Mouse (Mus musculus) left cerebral cortex, adult 2 months (tissue): ENCODE measurements around the gene Yy1. TPM values are rescaled to one million over a fixed set of nuclear protein-coding genes. Genes with fewer than 3 reads are reported as not detected.
A peak's percentile ranks its signal among the peaks of the same experiment; 100 is the strongest.

ENCODE experiments used
- DNase-seq, 2 experiments: peaks; one replicate each; pipeline ENCODE4 v3.0.0; 2021 to 2022; ENCODE audit warnings: low spot score in 2 of 2, mixed read lengths in 1 of 2; ENCODE audit errors: extremely low spot score in 1 of 2
- H3K27ac ChIP-seq: fragments of 200-600 bp; 2 replicates; pipeline ENCODE4 v1.8.1; 2022
- H3K4me3 ChIP-seq: fragments of 200-600 bp; 2 replicates; pipeline ENCODE4 v1.8.1; 2022
- CTCF ChIP-seq: fragments of 200-600 bp; IDR thresholded peaks from 2 replicates; pipeline ENCODE4 v1.8.1; 2022; ENCODE audit warnings: antibody characterized with exemption, mild to moderate bottlenecking, moderate library complexity
- intact Hi-C: fragments of 180-260 bp; cut with DNase I; formaldehyde crosslinking; loops from one replicate; pipeline ENCODE4 v1.15.1; 2025
- total RNA-seq, 2 experiments: library from RNA; stranded (reverse); gene quantifications; 2 replicates each; pipeline ENCODE4 v1.2.3; 2021

Gene Yy1
- total RNA-seq, 2 experiments from 2014 or later, result 51.1 to 51.9 TPM

DNA sequence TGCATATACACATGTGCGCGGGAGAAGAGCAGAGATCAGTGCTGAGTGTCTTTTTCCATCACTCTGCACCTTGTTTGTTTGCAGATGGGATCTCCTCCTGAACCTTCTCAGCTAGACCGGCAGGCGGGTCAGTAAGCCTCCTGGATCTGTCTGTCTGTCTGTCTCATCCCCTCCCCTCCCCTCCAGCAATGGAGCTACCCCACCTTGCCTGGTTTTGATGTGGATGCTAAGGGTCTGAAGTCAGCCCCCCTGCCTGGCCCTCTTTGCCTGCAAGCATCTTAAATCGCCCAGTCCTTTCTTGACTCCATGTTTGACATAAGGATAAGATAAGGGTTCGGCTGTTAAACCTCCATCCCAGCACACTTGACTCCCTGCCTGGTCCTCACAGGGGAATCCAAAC, 32.8 kb upstream of the Yy1 start:
- Histone ChIP-seq H3K27ac (no peak overlapping the region), H3K4me3 (no peak overlapping the region)
- intact Hi-C loops, result no loop called here
- no peak for DNase-seq
- TF ChIP-seq CTCF, result no peak

DNA sequence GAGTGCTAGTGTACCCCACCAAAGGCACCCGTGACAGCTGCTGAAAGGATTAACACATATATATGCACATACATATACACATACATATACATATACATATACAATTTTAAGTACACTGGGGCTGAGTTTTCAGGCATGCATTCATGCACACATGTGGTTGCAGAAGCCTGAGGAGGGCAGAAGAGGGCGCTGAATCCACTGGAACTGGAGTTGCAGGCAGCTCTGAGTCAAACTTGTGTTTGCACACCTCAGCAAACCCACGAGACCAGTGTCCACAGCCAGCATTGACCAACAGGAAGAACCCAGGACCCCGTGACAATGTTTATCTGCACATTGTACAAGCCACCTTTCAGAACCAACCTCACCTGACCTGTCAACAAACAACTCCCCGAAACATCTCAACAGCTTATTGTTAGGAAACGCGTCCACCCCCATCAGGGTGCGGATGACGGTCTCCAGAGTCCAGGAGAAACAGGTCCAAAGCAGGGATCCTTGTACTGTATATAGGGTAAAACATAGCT, 32.2 kb upstream of the Yy1 start:
- Histone ChIP-seq H3K27ac (no peak overlapping the region), H3K4me3 (no peak overlapping the region)
- TF ChIP-seq CTCF, result peak; percentile 23
- intact Hi-C loops, result no loop called here
- DNase-seq, result no peak

DNA sequence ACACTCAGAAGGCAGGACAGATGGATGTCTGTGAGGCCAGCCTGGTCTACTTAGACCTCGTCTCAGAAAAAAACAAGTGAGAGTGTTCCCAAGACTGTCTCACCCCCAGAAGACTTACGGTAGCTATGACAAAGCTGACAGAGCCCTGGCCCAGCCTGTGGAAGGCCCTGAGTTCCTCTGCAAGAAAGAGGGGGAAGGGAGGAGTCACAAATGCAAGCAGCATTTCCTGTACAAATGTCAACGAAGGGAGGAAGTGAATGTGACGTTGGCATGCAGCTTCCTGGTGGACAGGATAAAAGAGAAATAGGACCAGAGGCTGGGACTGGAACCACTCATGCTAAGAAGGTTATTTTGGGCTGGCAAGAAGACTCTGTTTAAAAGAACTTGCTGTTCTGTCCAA, 31.6 kb upstream of the Yy1 start:
- TF ChIP-seq CTCF, result no peak
- H3K4me3 ChIP-seq, result no peak overlapping the region
- no peak overlapping the region for H3K27ac ChIP-seq
- no peak for DNase-seq
- intact Hi-C loops, result no loop called here

DNA sequence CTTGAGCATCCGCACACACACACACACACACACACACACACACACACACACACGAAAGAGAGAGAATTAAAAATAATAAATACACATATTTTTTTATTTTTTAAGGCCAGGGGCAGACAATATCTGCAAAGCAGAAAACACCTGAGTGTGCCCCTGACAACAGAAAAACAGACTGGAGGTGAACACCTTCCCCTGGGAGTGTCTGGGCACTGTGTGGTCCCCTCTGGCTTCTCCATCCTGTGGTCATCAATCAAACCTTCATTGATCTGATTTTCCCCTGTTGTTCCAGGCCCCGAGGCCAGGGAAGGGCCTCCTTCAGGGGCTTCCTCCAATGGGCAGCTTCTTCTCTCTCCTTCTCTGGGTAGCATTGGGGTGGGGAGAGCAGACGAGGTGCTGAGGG, 31.1 kb upstream of the Yy1 start:
- no peak for TF ChIP-seq CTCF
- no peak overlapping the region for H3K4me3 ChIP-seq
- intact Hi-C loops, result no loop called here
- DNase-seq, result no peak
- H3K27ac ChIP-seq, result no peak overlapping the region

DNA sequence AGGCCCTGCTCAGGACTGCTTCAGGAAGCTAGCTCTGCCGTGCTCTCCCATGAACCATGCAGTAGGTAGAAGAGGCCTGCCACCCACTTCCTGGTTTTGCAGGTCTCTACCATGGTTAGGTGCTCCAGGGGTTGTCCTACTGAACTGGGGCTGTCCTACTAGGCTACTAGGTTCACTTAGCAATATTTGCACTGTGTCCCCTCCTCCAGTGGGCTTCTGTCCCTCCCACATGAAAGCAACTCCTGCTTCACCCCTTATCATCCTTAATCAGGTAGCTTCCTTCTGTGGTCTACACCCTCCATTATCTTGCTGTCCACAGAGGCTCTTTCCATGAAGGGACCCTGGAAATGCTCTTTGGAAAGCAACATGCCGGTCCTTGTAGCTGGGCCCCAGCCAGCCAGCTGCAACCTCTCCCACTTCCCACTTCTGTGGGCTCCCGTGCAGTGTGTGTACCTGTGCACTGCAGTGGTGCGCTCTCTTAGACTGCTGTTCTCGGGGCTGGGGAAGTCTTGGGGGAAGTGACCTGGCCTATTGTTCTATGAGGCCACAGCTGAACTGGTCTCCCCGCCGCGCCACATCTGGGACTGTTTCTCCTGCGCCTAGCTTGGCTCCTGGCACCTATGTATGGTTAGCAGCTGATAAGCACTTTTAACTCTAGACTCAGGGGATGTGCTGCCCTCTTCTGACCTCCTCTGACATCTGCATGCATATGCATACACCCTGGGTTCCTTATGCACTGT, 29.5 kb upstream of the Yy1 start:
- intact Hi-C loops, result no loop called here
- peak; percentile 31 for TF ChIP-seq CTCF

DNA sequence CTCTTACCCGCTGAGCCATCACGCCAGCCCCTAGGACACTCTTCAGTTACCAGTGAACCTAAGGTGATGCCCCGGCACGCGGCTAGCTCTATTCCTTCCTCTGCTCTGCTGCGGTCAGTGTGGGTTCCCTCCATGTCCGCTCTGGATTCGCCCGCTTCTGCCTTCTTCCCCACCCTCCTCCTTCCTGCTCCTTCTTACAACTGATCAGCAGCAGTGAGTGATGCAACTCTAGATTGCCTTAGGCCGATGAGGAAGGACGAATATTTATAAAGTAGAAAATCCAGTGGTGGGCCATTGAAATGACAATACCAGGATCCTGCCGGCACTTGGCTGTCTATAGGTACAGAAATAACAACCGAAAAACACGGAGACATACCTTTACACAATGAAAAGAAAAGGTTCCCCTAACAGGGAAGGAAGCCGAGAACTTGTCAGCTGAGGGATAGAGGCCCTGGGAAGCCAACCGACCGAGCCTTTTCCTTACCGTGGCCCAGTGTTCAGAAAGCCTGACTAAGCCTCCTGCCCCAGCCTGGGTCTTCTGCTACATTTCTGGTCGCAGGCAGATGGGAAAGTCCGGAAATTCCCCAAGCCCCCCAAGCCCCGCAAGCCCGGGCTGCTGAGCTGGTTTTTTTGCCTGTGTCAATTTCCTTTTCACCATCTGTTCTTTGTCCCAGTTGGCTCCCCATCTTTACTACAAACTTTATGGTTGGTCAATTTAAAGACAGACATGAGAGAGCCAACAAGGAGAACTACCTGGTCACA, 27.7 kb upstream of the Yy1 start:
- H3K4me3 ChIP-seq, result peak overlapping the region; percentile 33
- peak overlapping the region; percentile 72; the same call in 1 of the 2 replicates for H3K27ac ChIP-seq
- TF ChIP-seq CTCF, result no peak
- DNase-seq, result no peak
- intact Hi-C loops, result no loop called here

More for the DNA sequence above, 29.5 kb upstream of the Yy1 start:
- no peak overlapping the region for H3K4me3 ChIP-seq
- H3K27ac ChIP-seq, result no peak overlapping the region
- DNase-seq, result no peak

DNA sequence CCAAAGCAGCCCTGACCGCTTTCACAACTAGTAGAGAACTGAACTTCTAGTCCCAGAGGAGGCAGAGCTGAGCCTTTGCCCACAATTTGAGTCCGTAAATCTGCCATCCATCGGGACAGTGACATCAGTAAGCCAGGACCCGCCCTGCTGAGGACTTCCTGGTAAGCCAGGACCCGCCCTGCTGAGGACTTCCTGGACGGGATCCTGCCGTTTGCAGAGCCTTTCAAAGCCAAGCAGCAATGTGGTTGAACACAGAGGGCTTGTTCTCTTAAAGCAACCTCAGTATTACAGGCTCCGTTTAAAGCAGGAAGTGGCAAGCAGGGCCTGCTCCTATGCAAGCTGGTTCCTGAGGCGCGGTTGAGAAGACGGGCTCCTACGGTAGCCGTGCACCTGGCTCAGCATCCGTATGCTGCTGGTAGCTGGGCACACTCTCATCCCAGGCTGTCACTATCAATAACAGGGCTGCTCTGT, 27.0 kb upstream of the Yy1 start:
- intact Hi-C loops, result no loop called here
- peak overlapping the region; percentile 33 for H3K4me3 ChIP-seq
- no peak for TF ChIP-seq CTCF
- H3K27ac ChIP-seq, result peak overlapping the region; percentile 72
- no peak for DNase-seq

DNA sequence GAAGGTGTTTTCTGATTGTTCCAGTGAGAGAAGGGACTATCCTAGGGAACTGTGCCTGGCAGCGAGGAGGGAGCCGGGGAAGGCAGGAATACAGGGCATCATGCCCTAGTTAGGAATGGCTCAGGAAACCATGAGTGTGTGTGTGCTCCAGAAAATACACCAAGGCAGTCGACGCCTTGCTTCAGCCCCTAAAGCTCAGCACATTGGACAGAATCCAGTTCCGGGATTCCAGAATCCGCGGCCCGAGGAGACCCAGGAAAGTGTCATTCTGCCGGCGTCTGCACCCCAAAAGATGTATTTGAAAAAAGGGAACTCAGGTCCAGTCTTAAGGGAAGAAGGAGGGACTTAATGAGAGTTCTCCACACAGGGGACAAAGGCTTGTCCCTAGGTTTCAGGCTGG, 26.5 kb upstream of the Yy1 start:
- peak overlapping the region; percentile 33 for H3K4me3 ChIP-seq
- no peak for TF ChIP-seq CTCF
- intact Hi-C loops, result no loop called here
- no peak for DNase-seq
- no peak overlapping the region; the same call in 1 of the 2 replicates for H3K27ac ChIP-seq

DNA sequence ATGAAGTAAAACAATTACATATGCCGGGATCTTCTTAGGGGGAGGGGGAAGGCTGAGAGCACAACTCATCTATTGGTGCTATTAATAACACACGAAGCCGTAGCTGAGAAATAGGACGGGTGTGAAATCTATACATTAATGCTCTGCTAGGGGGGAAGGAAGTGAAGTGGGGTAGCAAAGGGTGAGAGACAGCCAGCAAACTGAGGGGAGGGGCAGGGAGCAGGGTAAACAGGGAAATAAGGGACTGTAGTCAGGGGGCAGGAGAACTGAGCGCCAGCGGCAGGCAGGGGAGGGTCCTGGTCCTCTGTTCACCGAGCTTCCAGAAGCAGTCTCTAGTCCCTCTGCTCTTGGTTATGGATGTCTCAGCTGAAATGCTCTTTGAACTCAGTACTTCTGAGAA, 25.9 kb upstream of the Yy1 start:
- intact Hi-C loops, result no loop called here
- H3K27ac ChIP-seq, result no peak overlapping the region

DNA sequence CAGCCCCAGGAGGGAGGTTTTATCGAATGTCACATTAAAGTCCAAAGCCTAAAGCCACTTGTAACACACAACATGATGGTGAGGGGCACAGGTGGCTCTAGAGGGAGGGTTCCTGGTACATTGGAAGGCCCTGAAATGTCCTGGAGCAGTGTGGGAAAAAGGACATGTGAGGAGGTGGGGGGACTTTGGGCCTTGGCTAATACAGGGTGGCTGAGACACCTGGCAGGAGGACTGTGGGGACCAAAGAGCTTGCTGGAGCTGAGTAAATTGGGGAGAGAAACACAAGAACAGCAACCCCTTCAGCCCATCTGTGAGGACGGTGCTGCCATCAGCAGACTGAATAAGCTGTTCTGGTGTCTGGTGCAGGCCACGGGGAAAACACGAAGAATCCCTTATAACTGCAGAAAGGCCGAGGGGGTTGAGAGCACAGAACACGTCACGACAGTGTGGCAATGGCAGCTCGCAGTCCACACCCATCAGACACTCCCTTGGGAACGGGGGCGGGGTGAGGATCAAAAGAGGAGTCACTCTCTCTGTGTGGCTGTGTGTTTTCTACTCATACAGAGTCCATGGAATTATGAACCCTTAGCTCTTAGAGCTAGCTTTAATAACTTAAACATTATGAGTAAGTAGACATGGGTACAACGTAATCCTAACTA, 24.4 kb upstream of the Yy1 start:
- intact Hi-C loops, result no loop called here
- H3K4me3 ChIP-seq, result no peak overlapping the region
- H3K27ac ChIP-seq, result no peak overlapping the region
- no peak for TF ChIP-seq CTCF
- DNase-seq, result no peak

More for the DNA sequence above, 25.9 kb upstream of the Yy1 start:
- no peak overlapping the region for H3K4me3 ChIP-seq
- no peak for DNase-seq
- no peak for TF ChIP-seq CTCF

DNA sequence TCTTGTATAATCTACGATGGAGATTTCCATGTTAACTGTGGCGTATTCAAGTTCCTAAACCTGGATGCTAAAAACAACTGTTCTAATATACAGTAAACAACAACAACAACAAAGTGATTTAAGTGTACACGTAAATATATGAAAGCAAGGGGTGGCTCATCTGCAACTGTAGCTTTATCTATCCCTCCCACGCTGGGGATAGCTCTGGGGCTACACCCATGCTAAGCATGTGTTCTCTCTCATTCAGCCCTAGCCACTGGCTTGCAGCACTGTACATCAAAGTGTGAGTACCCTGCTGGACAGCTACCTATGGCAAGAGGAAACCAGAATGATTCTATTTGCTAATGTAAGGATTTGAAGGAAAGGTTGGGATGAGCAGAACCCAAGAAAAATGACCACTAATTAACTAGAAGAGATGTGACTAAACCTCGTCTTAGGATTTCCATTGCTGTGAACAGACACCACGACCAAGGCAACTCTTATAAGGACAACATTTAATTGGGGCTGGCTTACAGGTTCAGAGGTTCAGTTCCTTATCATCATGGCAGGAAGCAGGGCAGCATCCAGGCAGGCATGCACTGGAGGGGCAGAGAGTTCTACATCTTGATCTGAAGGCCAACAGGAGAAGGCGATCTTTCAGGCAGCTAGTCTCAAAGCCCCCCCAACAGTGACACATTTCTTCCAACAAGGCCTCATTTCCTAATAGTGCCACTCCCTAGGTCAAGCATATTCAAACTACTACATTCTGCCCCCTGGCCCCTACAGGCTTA, 12.5 kb upstream of the Yy1 start:
- no peak for TF ChIP-seq CTCF
- DNase-seq, result no peak
- intact Hi-C loops, result no loop called here
- H3K4me3 ChIP-seq, result no peak overlapping the region
- no peak overlapping the region for H3K27ac ChIP-seq
